Mouse (Mus musculus) lung, postnatal 14 days (tissue): ENCODE measurements around the gene Lekr1.
"Not testable (repeated sequence)": the region's sequence is repeated elsewhere in the genome, so short reads cannot be mapped to it uniquely, and the experiment has no call there.

Experiments
- DNase-seq: peaks from one replicate; pipeline ENCODE4 v3.0.0; 2021

Lekr1 gene

DNA sequence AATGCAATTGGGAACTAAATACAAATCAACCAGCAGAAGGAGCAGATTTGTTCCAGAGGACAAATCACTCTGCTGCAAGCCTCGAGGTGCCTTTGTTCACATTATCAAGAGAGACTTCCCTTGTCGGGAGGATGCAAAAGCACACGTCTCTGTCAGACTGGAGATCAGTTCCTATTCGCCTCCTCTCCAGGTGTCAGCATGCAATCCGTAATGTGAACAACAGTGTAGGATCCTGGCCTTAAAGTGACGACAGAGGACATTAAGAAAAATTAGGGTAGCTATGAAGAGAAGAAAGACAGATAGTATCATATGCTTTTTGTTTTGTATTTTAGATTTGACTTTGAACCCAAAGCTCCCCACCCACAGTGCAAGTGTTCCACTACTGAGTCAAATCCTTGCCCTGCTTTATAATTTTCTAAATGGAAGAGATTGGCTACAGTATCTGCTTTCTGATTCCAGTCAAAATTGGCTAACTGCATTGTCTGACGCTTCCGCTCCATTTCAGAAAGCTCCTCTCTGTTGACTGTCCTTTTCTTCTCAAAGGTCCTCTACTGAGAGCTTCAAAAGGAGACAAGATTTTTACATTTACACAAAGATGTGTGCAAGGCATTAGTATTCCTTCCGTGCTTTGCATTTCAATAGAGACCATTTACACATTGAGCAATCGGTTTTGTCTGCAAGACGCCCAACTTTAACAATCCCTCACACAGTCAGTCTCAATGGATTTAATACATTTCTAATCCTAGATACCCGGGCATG lies 8.9 kb upstream of the Lekr1 start:
- no peak for DNase-seq

DNA sequence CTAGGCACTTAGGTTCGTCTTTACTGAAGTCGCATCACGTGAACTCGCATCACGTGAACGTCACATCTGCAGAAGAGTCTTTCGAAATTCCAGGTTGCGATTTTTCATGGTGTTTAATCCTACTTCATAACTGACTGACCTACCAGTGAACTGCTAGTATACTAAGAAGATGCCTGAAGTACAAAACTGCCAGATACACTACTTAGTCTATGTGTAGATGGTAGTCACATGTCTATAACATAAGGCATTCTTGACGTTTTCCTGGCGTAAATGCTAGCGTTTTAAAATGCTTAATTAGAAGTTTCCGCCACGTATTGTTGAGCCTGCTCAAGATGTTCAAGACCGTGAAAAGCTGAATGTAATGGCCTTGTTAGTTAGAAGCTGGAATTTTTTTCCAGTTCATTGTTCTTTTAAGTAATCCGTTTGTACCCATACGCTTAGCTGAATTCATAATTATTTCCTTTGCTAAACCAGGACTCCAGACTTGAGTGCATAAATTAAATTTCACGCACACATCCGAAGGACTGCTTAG lies 7.9 kb upstream of the Lekr1 start:
- DNase-seq, result no peak

DNA sequence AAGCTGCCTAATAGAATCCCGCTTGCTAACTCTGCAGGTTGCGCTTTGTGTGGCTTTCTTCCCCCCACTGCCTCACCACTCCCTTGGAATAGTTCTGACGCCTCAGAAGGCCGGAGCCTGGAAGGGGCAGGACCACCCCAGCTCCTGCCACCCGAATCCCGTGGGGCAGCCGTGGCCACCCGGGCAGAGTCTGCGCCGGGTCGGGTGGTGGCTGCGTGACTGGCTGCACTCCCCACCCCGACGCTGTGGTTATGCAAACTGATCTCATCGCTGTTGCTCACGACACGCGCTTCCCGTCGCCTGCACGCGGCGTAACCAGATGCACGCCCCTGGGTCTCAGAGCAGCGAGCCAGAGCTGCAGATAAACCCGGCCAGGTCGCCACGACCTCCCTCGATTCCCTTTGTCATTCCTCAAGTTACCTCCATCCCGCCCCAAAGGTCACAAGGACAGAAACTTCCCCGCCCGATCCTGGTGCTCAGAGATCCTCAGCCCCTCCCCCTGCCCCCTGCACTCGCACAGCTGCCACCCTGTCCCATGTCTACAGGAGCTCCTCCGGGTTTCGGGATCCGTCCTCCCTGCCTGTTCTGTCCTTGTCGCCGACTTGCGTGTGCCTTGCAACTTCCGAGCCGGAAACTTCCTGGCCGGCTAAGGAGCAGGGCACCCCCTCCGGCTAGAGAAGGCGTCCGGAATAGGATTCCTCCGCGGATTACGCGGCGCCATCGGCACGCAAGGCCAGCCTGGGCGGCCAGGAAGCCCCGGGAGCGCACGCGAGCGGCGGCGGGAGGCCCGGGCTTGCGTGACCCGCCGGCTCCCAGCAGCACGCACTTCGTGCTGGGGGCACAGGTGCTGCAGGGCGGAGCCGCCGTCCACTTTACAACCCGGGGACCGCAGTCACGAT lies 7.1 kb upstream of the Lekr1 start:
- peak; percentile 71 for DNase-seq

DNA sequence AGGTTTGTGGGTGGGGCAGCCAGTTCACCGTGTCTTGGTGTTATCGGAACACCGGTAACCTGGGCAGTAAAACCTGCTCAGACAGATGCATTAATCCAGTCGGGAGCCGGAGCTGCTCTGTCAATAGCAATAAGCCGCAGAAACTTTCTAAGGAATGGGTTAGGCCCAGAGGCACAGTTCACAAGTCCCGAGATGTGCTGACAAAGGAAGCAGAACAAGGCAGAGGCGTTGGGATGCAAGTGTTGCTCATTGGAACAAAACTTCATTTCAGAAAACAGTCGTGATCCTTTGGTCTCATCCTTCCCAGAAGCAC lies 6.5 kb upstream of the Lekr1 start:
- no peak for DNase-seq

DNA sequence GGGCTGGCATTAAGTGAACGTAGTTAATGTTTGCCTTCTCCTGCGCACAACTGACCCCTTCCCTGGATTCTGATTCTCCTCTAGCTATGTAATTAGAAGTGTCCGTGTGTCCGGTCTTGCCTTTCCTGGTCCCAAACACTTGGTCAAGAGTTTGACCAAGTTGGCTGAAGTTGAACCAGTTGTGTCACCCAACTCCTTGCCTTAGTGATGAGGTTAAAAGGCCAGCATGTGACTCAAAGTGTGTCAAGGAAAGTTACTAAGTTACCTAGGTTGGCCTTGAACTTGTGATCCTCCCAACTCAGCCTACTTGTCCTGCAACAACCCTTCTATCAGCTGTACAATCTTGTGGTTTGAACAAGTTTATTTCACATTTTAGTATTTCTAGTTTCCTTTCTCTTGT lies 5.7 kb upstream of the Lekr1 start:
- DNase-seq, result no peak

DNA sequence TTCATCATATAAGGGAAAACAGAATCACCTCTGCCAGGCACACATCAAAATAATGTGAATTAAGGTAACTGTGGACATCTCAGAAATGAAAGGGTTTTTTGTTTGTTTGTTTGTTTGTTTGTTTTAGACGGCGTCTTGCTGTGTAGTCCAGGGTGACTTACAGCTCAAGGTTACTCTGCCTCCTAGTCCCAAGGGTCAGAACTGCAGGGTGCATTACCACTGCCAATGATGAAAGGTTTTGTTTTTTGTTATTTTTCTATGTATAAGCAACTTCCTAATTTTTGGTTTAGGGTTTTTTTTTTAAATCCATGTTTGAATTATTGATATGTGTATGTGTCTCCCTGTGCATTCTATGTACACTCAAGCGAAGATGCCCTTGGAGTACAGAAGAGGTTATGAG lies 4.3 kb upstream of the Lekr1 start:
- DNase-seq, result no peak

DNA sequence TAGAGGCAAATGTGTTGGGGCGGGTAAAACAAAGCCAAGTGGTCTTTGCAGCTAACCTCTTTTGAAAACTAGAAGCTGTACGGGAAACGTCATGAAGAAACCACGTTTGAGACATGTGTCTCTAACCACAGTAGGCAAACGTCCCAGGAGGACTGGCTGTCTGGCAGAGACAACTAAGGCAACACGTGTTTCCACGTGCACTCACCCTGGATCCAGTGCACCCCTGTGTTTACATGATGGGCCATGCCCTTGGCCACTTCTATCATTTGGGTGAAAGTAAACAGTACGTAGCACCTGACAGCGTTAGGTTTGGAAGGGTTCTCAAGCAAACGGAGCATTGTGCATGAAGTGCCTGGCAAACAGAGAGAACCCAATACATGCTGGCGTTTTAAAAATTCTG lies 2.9 kb upstream of the Lekr1 start:
- no peak for DNase-seq

DNA sequence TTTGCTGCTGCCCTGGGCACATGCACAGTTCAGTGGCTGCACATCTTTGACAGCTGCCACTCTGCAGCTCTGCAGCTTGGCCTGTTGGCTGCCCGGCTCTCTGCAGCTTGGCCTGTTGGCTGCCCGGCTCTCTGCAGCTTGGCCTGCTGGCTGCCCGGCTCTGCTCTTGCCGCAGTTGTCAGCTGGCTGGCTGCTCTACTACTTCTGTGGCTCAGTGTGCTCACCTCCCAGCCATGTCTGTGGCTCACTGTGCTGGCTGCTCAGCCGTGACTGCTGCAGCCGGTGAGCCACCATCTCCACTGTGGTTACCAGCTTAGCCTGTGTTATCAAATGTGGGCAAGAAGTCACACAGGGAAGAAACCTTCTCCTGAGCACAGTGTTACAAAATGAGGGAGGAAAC lies 4.2 kb downstream of the Lekr1 start:
- no peak for DNase-seq

DNA sequence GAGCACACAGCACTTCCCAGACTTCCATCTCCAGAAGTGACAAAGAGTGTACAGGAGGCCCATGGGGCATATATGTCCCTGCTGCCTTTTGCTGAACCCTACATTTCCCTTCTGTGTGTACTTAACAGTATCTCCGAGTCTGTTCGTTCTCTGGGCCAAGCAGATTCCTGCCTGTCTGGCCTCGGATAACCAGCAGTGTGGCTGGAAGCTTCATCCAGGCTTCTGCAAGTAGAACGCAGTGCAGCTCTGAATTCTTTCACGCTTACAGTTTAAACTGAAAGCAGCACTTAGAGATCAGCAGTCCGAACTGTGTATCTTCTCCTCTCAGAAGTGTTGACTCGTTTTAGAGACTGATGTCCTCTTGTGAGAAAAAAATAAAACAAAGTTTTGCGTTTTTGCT lies 7.7 kb downstream of the Lekr1 start:
- peak; percentile 23 for DNase-seq

DNA sequence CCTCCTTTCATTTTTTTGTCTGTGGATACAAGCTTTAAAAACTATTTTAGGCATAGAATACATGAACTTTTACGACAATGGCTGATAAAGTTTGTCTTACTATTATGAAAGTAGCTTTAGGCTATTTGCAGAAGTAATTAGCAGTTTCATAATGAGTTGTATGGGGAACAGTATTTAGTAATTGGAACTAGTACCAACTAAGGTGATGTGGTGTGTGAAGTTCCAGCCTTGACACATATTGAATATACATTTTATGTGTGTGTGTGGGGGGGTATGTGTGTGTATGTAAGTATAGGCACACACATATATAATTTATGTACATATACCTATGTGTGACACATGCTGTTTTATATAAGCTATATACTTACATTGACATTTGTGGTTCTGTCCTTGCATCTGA lies 14.6 kb downstream of the Lekr1 start:
- DNase-seq, result no peak

DNA sequence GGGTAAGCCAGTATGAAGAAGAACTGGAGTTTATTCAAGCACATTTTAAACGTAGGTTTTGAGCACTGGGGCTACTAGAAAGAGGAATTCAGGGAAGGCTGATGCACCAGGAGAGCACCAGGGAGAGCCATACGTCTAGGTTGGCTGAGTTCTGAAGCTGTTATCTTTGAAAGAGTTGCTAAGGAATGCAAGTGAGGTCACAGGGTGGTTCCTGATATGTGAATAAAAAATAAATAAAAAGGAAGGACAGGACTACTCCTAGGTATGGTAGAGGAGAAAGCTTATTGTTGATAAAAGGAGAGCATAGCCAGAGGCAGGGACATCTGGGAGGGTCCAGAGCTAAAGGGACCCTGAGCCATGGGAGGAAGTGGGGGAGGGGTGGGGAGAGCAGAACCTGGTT lies 23.7 kb downstream of the Lekr1 start:
- no peak for DNase-seq

DNA sequence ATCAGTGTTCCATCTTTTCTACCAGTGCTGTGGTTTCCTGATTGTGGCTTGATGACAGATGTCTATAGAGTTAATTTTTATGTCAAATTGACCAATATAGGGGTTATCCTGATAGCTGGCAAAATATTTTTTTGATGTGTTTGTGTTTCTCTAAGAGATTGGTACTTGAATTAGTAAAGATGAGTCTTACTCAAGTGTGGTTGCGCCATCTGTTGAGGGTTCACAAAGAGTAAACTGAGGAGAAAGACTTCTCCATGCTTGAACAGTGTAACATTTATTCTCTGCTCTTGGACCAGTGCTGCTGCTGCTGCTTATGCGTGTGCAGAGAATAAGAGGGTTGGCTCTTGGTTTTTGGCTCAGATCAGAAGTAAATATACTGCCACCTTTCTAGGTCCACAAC lies 24.8 kb downstream of the Lekr1 start:
- no peak for DNase-seq

DNA sequence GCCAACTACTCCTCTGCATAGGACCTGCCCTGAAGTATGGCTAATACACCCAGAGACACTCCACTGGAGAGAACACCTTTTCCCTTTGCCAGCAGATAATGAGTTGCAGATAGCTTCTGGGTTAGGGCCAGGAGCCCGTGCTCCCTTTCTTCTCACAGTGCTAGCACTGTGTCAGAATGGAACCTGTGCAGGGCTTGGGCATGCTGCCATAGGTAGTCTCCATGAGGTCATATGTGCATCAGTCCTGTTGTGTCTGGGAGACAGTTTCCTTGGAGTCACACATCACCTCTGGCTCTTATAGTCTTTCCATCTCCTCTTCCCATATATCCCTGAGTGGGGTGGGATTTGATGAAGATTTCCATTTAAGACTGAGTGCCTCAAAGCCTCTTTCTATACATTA lies 33.7 kb downstream of the Lekr1 start:
- DNase-seq, result no peak

DNA sequence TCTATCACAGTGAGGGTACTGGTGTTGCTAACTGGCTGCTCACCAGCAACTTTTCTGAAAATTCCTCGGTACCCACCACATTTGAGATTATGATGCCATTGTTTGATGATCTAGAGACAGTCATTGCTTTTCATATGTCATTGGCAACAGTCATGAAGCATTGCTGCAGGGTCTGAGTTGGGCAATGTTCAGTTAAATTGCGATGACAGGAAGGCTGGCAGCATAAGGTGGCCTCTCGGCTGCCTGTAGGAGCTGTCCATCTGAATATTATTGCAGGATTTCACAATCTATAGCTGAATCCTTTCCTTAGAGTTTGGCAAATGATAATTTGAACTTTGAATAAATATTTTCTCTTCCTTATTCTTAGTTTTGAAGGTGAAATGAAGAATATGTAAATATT lies 48.3 kb downstream of the Lekr1 start:
- DNase-seq, result no peak

DNA sequence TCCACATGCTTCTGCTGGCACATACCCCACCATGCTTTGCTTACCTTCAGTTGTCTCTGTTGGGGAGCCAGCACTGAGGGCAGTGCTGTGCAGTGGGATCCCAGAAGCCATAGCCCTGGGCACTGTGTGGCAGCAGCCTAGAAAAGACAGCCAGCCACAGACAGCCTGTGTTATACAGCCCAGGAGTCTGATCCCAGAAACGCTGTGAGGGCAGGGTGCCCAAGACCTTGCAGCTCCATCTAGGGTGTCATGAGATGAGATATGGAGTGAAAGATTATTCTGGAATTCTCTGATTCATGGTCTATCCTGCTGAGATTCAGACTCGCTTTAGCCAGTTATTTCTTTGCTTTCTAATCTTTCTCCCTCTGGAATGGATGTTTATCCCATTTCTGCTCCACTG lies 51.4 kb downstream of the Lekr1 start:
- no peak for DNase-seq

DNA sequence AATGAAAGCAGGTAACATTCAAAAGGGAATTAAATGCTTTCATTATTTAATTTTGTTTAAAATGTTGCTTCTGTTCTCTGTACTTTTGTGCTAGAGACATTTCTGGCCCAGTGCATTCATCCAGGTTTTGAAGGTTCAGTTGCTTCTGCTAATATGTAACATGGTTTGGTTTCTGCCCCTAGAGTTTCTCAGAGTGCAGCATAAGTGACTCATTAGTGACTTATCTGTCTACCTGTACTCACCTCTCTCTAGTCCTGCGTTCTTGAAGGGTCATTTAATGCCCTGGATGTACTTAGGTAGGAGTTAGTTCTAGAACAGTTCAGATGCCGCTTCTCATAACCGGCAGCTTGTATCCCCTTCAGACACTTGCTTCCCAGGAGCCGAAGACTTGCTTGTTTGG lies 56.9 kb downstream of the Lekr1 start:
- no peak for DNase-seq

DNA sequence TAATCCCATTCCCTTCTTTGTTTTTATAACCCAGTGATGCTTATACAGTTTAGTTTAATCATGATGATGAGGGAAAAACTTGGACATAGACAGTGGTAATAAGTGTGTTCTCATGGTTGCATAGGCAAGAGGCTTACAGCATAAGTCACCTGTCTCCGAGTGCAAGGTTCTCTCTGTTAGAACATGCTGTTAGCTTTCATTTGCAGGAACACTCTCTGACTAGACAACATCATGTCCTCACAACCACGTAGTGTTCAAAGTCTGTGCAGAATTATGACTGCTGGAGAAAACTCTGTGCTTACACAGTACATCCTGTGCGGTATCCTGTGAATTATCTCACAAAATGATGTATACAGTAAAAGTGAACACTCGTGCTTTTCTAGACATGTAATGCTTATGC lies 57.6 kb downstream of the Lekr1 start:
- DNase-seq, result no peak

DNA sequence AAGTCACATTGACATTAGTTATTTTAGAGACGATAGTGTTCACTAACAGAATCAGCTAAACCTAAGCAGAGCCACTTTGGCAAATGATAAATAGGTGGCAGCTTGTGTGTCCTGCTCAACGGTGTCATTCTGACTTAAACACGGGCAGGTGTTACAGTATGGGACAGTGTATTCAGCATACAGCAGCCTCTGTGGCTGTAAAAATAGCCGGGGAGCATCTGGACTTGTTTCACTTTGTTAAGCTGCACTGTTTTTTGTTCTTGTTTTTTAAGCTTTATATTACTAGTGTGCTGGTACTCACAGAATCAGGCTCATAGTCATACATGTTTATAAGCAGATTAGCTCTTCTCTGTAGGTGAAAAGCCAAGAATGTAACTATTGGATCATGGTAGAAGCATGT lies 71.8 kb downstream of the Lekr1 start:
- no peak for DNase-seq

DNA sequence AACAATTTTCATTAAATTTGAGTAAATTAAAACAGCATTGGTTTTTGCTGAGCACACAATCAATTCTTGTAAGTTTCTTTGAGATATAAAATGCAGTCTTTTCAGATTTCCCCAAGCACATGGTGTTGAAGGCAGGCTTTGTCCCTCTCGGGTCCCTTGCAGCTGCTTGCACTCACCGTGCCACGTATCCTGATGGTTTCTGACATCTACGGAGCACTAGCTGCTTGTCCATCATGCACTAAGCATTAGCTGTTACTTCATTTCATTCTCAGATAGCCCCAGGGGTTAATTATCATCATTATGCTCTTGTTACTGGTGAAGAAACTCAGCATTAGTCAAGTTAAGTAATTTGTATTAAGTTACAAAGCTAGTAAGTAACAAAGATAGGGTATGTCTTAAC lies 78.9 kb downstream of the Lekr1 start:
- DNase-seq, result no peak

DNA sequence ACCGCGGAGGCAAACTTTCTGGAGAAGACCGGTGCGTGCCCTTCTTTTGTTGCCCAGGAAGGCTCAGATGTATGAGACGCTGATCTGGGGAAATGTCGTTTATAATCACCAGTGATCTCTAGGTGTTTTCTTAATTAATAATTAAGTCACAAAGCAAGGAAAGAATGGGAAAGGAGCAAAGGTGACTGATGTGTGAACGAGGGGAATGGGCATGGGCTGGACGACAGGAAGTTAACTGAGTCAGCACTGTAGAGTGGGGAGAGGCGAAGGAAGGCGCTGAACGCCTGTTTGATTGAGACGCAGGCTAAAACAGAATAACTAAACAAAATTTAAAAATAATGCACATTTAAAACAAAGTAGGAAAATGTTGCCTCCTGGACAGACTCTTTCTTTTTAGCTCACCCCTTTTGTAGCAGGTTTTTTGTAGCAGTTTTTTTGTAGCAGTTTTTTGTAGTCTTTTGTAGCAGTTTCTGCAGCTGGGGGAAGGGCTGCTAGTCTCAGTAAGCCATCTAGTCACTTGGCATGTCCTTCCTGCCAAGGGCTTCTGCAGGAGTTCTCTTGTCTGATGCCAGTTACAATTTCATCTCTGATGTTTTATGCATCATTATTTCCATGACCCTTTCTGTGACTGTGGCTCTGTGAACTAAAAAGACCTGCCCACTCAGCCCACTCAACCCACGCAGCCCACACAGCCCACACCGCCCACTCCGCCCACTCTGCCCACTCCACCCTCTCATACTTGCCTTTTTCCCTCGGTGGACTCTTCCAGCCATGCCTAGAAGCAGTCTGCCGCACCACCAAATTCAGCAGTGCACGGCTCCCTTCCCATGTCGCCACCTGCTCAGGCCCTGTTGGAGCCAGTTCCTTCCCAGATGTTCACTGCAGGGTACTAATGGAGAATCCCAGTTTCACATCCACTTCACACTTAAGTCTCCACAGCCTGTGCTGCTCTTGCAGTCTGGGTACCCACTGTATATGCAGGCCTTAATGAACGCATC lies 98.8 kb downstream of the Lekr1 start:
- no peak for DNase-seq

DNA sequence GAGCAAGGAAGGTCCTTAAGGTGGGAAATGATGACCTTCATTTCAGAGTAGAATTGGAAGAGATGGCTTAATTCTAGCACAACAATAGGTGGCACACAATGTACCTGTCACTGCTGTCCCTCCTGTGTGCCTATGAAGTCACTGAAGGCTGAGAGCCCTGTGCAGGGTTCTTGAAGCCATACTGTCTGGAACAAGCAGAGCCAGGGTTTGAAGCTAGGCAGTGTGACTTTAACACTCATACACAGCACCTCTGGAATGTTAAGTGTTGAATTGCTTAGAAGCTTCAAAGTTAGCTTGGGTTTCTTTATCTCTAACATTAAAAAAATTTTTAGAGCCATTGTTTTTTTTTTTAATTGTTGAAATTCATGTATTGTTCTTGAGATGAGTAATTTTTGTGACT lies 100.4 kb downstream of the Lekr1 start:
- DNase-seq, result no peak

DNA sequence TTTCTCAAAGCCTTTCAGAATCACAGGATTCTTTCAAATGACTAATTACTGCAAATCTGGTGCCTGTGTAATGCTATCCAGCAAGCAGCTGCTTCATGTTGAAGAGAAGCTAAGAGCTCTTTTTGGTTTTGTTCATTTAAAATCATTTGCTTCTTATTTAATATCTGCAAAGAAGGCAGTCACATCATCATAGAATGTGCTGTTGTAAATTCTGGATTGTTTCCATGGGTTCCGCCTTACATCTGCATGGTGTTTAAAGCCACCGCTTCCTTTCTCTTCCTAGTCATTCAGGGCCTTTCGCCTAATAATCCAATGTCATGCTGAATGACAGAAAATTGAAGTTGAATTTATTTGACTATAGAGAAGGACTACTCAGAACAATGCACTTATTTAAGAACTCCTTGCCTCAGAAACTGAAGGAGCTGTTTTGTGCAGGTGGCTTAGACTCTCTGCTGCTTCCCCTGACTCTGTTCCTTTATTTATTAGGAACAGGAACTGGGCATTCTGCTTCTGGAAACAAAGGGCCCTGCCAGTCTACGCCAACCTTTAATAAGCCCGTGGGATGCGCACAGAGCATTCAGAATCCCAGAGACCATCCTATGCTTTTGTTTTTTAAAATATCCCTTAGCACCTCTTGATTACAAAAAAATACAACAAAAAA lies 101.3 kb downstream of the Lekr1 start:
- DNase-seq, result no peak

DNA sequence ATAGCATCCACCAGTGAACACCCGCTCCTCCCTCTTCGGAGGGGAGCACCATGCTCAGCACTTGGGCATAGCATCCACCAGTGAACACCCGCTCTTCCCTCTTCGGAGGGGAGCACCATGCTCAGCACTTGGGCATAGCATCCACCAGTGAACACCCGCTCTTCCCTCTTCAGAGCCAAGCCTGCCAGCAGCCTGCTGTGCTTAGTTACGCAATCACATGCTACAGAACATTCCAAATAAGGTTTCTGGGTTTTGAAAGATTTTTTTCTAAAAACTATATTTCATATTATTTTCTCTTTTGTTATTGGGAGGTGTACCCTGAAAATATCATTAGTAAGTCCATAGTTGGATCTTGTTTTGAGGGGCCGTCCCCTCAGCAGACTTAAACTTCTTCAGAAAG lies 103.6 kb downstream of the Lekr1 start:
- DNase-seq, result not testable (repeated sequence)
